Mouse (Mus musculus): ENCODE data around the gene C130026I21Rik. TPM values are rescaled to one million over a fixed set of nuclear protein-coding genes. Genes with fewer than 3 reads are reported as not detected.

The C130026I21Rik gene
- polyA plus RNA-seq, 1 experiment from 2014 or later = not detected

DNA sequence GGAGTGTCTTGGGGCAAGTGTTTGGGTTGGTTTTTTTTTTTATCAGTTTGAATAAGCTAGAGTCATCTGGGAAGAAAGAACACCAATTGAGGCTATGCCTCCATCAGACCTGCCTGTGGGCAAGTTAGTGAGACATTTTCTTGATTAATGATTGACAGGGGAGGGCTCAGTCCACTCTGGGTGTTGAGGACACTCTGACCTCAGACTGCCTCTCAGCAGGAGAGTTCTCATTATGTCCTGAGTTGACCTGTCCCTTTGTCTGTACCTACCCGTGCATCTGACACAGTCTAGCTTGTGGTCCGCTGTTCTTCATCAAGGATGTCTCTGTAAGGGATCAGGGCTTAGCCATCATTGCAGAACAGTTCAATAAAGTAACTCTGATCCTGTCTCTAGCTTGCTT is 323.0 kb downstream of the C130026I21Rik start:
- no peaks in the 10 kb centered on the region for H3K27me3 ChIP-seq (replicated peaks; ENCODE audit: control insufficient read depth, insufficient read depth, low read length)
- H3K4me2 ChIP-seq = no peak overlapping the region
- no peak overlapping the region for H3K9ac ChIP-seq (ENCODE audit: low read depth, low read length)
- ATAC-seq (replicated peaks; ENCODE audit: low FRiP score) = no peak
- no peaks in the 10 kb centered on the region for H3K36me3 ChIP-seq (ENCODE audit: control insufficient read depth, insufficient read depth, low read length)
- DNase-seq (ENCODE audit: low spot score) = no peak
- H3K4me1 ChIP-seq (replicated peaks; ENCODE audit: control insufficient read depth, insufficient read depth, low read length) = no peaks in the 10 kb centered on the region
- no peaks in the 10 kb centered on the region for H3K9me3 ChIP-seq (ENCODE audit: control insufficient read depth, low read length)
- no peak overlapping the region for H3K4me3 ChIP-seq (ENCODE audit: low read depth, low read length)
- H3K27ac ChIP-seq (ENCODE audit: low read depth, low read length) = no peak overlapping the region
- 68% methylated on average over 2 of the region's 2 CpGs for WGBS

DNA sequence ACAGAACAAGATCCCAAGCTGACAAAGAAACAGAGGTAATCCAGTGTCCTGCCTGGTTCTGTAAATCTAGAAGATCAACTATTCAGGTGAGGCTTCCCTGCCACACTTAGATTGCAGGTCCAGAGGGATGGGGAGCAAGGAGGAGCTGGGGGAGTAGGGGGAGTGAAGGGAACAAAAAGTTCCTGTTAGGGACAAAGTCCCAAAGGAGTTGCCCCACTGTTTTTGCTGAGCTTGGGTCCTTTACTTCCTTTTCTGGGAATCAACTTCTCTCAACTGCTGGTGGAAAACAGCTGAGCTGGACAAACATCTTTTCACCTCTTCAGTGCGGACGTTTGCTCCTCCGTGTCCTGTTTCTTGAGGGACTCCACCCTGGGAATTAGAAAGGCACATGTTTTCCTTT is 324.4 kb downstream of the C130026I21Rik start:
- Histone ChIP-seq H3K4me1 (replicated peaks; ENCODE audit: control insufficient read depth, insufficient read depth, low read length) (no peaks in the 10 kb centered on the region), H3K9ac (ENCODE audit: low read depth, low read length) (no peak overlapping the region), H3K4me3 (ENCODE audit: low read depth, low read length) (no peak overlapping the region), H3K27me3 (replicated peaks; ENCODE audit: control insufficient read depth, insufficient read depth, low read length) (no peaks in the 10 kb centered on the region), H3K36me3 (ENCODE audit: control insufficient read depth, insufficient read depth, low read length) (no peaks in the 10 kb centered on the region), H3K9me3 (ENCODE audit: control insufficient read depth, low read length) (no peaks in the 10 kb centered on the region), H3K4me2 (no peak overlapping the region), H3K27ac (ENCODE audit: low read depth, low read length) (no peak overlapping the region)
- ATAC-seq (replicated peaks; ENCODE audit: low FRiP score) (no peak), DNase-seq (ENCODE audit: low spot score) (no peak)
- WGBS = 77% methylated on average over 3 of the region's 3 CpGs

DNA sequence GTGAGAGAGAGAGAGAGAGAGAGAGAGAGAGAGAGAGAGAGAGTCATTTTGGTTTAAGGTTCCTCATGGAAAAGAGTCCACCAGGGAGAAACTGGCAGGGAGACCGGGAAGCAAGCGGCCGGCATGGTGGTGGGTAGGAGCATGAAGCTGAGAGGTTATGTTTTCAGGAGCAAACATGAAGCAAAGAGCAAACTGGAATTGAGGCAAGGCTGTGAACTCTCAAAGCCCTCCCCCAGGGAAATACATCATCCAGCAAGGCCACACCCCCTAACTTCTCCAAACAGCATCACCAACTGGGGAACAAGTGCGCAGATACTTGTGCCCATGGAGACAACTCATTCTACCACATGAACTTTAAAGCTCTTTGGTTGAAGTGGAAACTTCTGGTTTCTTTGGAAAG is 326.8 kb downstream of the C130026I21Rik start:
- H3K27ac ChIP-seq (ENCODE audit: low read depth, low read length) = no peak overlapping the region
- DNase-seq (ENCODE audit: low spot score) = no peak
- H3K4me3 ChIP-seq (ENCODE audit: low read depth, low read length) = no peak overlapping the region
- no peak overlapping the region for H3K9ac ChIP-seq (ENCODE audit: low read depth, low read length)
- no peaks in the 10 kb centered on the region for H3K27me3 ChIP-seq (replicated peaks; ENCODE audit: control insufficient read depth, insufficient read depth, low read length)
- H3K4me2 ChIP-seq = no peak overlapping the region
- 91% methylated on average over 4 of the region's 4 CpGs for WGBS
- H3K36me3 ChIP-seq (ENCODE audit: control insufficient read depth, insufficient read depth, low read length) = no peaks in the 10 kb centered on the region
- no peaks in the 10 kb centered on the region for H3K4me1 ChIP-seq (replicated peaks; ENCODE audit: control insufficient read depth, insufficient read depth, low read length)
- no peak for ATAC-seq (replicated peaks; ENCODE audit: low FRiP score)
- H3K9me3 ChIP-seq (ENCODE audit: control insufficient read depth, low read length) = no peaks in the 10 kb centered on the region

Small RNAs within 50 kb of the gene (microRNA-seq; reads per million reads assigned to microRNA genes)
- gene Gm27907 (ENCODE audit: borderline number of aligned reads) = not detected

Other genes with a start within 250 kb of the C130026I21Rik start
- gene Gm10553, start 170.4 kb downstream of the C130026I21Rik start, polyA plus RNA-seq (2014; fragmentation: Nextera tagmentation; extraction: Ambion mirVana) = not detected in 2 replicates
- gene A530032D15Rik, start 160.7 kb downstream of the C130026I21Rik start, polyA plus RNA-seq (2014; fragmentation: Nextera tagmentation; extraction: Ambion mirVana) = not detected in 2 replicates

Data from liver, embryonic 11.5 days (tissue).